Mouse (Mus musculus) embryonic facial prominence, embryonic 11.5 days (tissue): ENCODE results near the gene Gpr25. TPM values are rescaled to one million over a fixed set of nuclear protein-coding genes. Genes with fewer than 3 reads are reported as not detected.

ENCODE experiments used
- ATAC-seq: fragments of 200-750 bp; cut with Nextera tagmentation; replicated peaks from 2 replicates; pipeline ENCODE4 v1.8.0; 2017; ENCODE audit warnings: low read depth; ENCODE audit not compliant: insufficient number of reproducible peaks, low FRiP score, low TSS enrichment
- DNase-seq: peaks from one replicate; pipeline ENCODE4 v3.0.0-alpha.2; 2015; ENCODE audit warnings: low spot score
- H3K27ac ChIP-seq: fragments of 300-500 bp; sonication (generic); replicated peaks from 2 replicates; pipeline ENCODE4 v1.5.1; 2014; ENCODE audit warnings: mild to moderate bottlenecking, low read depth, low read length, control low read depth
- H3K27me3 ChIP-seq: fragments of 300-500 bp; sonication (generic); 2 replicates; pipeline ENCODE4 v1.6.1; 2014; ENCODE audit warnings: mild to moderate bottlenecking, low read length, moderate library complexity, mixed read lengths; ENCODE audit not compliant: control insufficient read depth, insufficient read depth
- H3K36me3 ChIP-seq: fragments of 300-500 bp; sonication (generic); replicated peaks from 2 replicates; pipeline ENCODE4 v1.6.1; 2014; ENCODE audit warnings: low read depth, mild to moderate bottlenecking, low read length, moderate library complexity, mixed read lengths; ENCODE audit not compliant: control insufficient read depth, insufficient read depth
- H3K4me1 ChIP-seq: fragments of 300-500 bp; sonication (generic); 2 replicates; pipeline ENCODE4 v1.6.1; 2014; ENCODE audit warnings: low read length, mixed read lengths; ENCODE audit not compliant: control insufficient read depth, insufficient read depth
- H3K4me2 ChIP-seq: fragments of 300-500 bp; sonication (generic); 2 replicates; pipeline ENCODE4 v1.6.1; 2014; ENCODE audit warnings: low read depth, mild to moderate bottlenecking, control low read depth, low read length, moderate library complexity
- H3K4me3 ChIP-seq: fragments of 300-500 bp; sonication (generic); 2 replicates; pipeline ENCODE4 v1.5.1; 2014; ENCODE audit warnings: low read depth, low read length, control low read depth
- H3K9ac ChIP-seq: fragments of 300-500 bp; sonication (generic); replicated peaks from 2 replicates; pipeline ENCODE4 v1.6.1; 2014; ENCODE audit warnings: mild to moderate bottlenecking, control low read depth, low read length
- H3K9me3 ChIP-seq: fragments of 300-500 bp; sonication (generic); replicated peaks from 2 replicates; pipeline ENCODE4 v1.6.1; 2016; ENCODE audit warnings: mild to moderate bottlenecking, low read length, inconsistent platforms, mixed read lengths; ENCODE audit not compliant: control insufficient read depth
- WGBS: fragments of 180-500 bp; shearing (Covaris S2); extraction: QIAGEN DNeasy Blood & Tissue Kit; methylation state at CpG from one replicate; pipeline ENCODE4 v1.1.7; 2014; 5-methylcytosine and 5-hydroxymethylcytosine counted together
- polyA plus RNA-seq: library from polyadenylated mRNA; unstranded; fragments of >200 nt; fragmentation: Nextera tagmentation; extraction: Ambion mirVana; gene quantifications from 2 replicates; pipeline ENCODE4 v1.2.1, GENCODE M21; 2014

Gpr25 gene
- polyA plus RNA-seq, 1 experiment from 2014 or later = not detected

- 71% methylated on average over 5 of the region's 5 CpGs for WGBS
- Histone ChIP-seq H3K9ac (no peak overlapping the region), H3K27me3 (peaks cover 26% of the 10 kb centered on the region), H3K9me3 (no peaks in the 10 kb centered on the region), H3K4me1 (no peaks in the 10 kb centered on the region), H3K4me2 (no peak overlapping the region), H3K27ac (no peak overlapping the region), H3K4me3 (no peak overlapping the region), H3K36me3 (no peaks in the 10 kb centered on the region; the same call in 1 of the 2 replicates)
- DNase-seq (no peak), ATAC-seq (no peak)
These were observed 2.7 kb upstream of the Gpr25 start for GRCm38 (mm10) chr1:136263355-136263754.

GRCm38 (mm10) chr1:136259893-136260634, 609 bp downstream of the Gpr25 start:
- Histone ChIP-seq H3K9me3 (no peaks in the 10 kb centered on the region), H3K27ac (no peak overlapping the region), H3K4me2 (peak overlapping the region; percentile 93), H3K36me3 (no peaks in the 10 kb centered on the region), H3K4me3 (peak overlapping the region; percentile 47), H3K27me3 (peaks cover 29% of the 10 kb centered on the region), H3K9ac (peak overlapping the region; percentile 49), H3K4me1 (no peaks in the 10 kb centered on the region)
- under 1% methylated on average over 75 of the region's 95 CpGs for WGBS
- DNase-seq = peak; percentile 73
- peak; percentile 67 for ATAC-seq

GRCm38 (mm10) chr1:136259543-136259892, 1.2 kb downstream of the Gpr25 start:
- peak overlapping the region; percentile 47 for H3K4me3 ChIP-seq
- H3K9me3 ChIP-seq = no peaks in the 10 kb centered on the region
- H3K4me1 ChIP-seq = no peaks in the 10 kb centered on the region
- 2% methylated on average over 16 of the region's 16 CpGs for WGBS
- H3K36me3 ChIP-seq = no peaks in the 10 kb centered on the region
- no peak overlapping the region for H3K27ac ChIP-seq
- H3K27me3 ChIP-seq = peaks cover 29% of the 10 kb centered on the region
- ATAC-seq = no peak
- H3K4me2 ChIP-seq = peak overlapping the region; percentile 93
- H3K9ac ChIP-seq = no peak overlapping the region; the same call in 1 of the 2 replicates
- DNase-seq = no peak

GRCm38 (mm10) chr1:136258495-136258894, 2.2 kb downstream of the Gpr25 start:
- Histone ChIP-seq H3K4me3 (no peak overlapping the region), H3K36me3 (no peaks in the 10 kb centered on the region), H3K4me1 (no peaks in the 10 kb centered on the region), H3K27me3 (peaks cover 29% of the 10 kb centered on the region), H3K9ac (no peak overlapping the region), H3K4me2 (no peak overlapping the region), H3K27ac (no peak overlapping the region), H3K9me3 (no peaks in the 10 kb centered on the region)
- ATAC-seq = no peak
- DNase-seq = no peak
- 72% methylated on average over 9 of the region's 9 CpGs for WGBS

GRCm38 (mm10) chr1:136255657-136256056, 5.0 kb downstream of the Gpr25 start:
- no peak overlapping the region for H3K4me2 ChIP-seq
- ATAC-seq = no peak
- H3K36me3 ChIP-seq = no peaks in the 10 kb centered on the region
- 47% methylated on average over 8 of the region's 8 CpGs for WGBS
- H3K9me3 ChIP-seq = no peaks in the 10 kb centered on the region
- no peak overlapping the region for H3K4me3 ChIP-seq
- no peak overlapping the region for H3K9ac ChIP-seq
- H3K27ac ChIP-seq = no peak overlapping the region
- no peak for DNase-seq
- H3K27me3 ChIP-seq = peaks cover 20% of the 10 kb centered on the region
- no peaks in the 10 kb centered on the region for H3K4me1 ChIP-seq

GRCm38 (mm10) chr1:136255174-136255573, 5.5 kb downstream of the Gpr25 start:
- no peak overlapping the region for H3K4me3 ChIP-seq
- WGBS = 35% methylated on average over 6 of the region's 6 CpGs
- no peak overlapping the region for H3K9ac ChIP-seq
- H3K4me1 ChIP-seq = no peaks in the 10 kb centered on the region
- H3K9me3 ChIP-seq = no peaks in the 10 kb centered on the region
- ATAC-seq (no peak), DNase-seq (no peak)
- no peaks in the 10 kb centered on the region for H3K36me3 ChIP-seq
- H3K27ac ChIP-seq = no peak overlapping the region
- peaks cover 16% of the 10 kb centered on the region for H3K27me3 ChIP-seq
- H3K4me2 ChIP-seq = no peak overlapping the region

GRCm38 (mm10) chr1:136254503-136255065, 6.1 kb downstream of the Gpr25 start:
- H3K9me3 ChIP-seq = no peaks in the 10 kb centered on the region
- H3K4me1 ChIP-seq = no peaks in the 10 kb centered on the region
- H3K4me2 ChIP-seq = no peak overlapping the region
- 81% methylated on average over 10 of the region's 10 CpGs for WGBS
- H3K27ac ChIP-seq = no peak overlapping the region
- H3K27me3 ChIP-seq = peaks cover 11% of the 10 kb centered on the region
- ATAC-seq = no peak
- no peak overlapping the region for H3K4me3 ChIP-seq
- H3K9ac ChIP-seq = no peak overlapping the region
- DNase-seq = no peak
- H3K36me3 ChIP-seq = no peaks in the 10 kb centered on the region

GRCm38 (mm10) chr1:136253472-136253871, 7.2 kb downstream of the Gpr25 start:
- Histone ChIP-seq H3K9ac (no peak overlapping the region), H3K4me3 (no peak overlapping the region), H3K4me1 (no peaks in the 10 kb centered on the region), H3K36me3 (no peaks in the 10 kb centered on the region), H3K27me3 (peaks cover 4% of the 10 kb centered on the region), H3K4me2 (no peak overlapping the region), H3K9me3 (no peaks in the 10 kb centered on the region), H3K27ac (no peak overlapping the region)
- DNase-seq = no peak
- ATAC-seq = no peak
- WGBS = 29% methylated on average over 2 of the region's 2 CpGs
